Mouse (Mus musculus): ENCODE measurements at regions not wholly inside any gene's neighbourhood (a gene's known extent, or its start where the extent isn't known, plus 50 kb on each side); places are given as distances from the start of the nearest gene placed in this dataset.

DNA sequence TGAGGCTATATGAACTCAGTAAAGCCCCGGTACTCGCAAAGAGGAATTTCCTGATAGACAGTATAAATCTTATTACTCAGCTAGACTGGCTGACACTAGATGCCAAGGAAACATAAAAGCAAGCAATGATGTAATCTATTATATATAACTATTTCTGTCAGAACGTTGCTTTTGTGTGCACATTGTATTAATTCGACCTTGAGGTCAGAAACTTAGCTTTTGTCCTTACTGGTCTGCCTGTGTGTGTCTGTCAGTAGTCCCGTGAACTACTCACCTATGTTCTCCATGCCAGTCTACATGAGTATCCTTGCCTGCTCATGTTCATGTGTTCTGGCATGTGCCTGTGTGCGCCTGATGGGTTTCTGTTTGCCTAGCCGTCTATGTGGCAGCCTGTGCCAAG lies 70.5 kb downstream of the Tmx1 start:
- WGBS, result 79% methylated on average over 7 of the region's 7 CpGs
- Histone ChIP-seq H3K4me3 (ENCODE audit: low read depth, low read length) (no peak overlapping the region), H3K27ac (ENCODE audit: low read depth, low read length) (no peak overlapping the region), H3K36me3 (ENCODE audit: control insufficient read depth, insufficient read depth, low read length) (no peaks in the 10 kb centered on the region), H3K4me2 (ENCODE audit: low read depth, low read length) (no peak overlapping the region), H3K9ac (replicated peaks; ENCODE audit: low read depth, low read length) (no peak overlapping the region), H3K27me3 (ENCODE audit: control insufficient read depth, insufficient read depth, low read length) (no peaks in the 10 kb centered on the region), H3K4me1 (ENCODE audit: control insufficient read depth, insufficient read depth, low read length) (no peaks in the 10 kb centered on the region), H3K9me3 (ENCODE audit: control insufficient read depth, low read length) (no peaks in the 10 kb centered on the region)
- ATAC-seq (ENCODE audit: low read depth), result no peak

DNA sequence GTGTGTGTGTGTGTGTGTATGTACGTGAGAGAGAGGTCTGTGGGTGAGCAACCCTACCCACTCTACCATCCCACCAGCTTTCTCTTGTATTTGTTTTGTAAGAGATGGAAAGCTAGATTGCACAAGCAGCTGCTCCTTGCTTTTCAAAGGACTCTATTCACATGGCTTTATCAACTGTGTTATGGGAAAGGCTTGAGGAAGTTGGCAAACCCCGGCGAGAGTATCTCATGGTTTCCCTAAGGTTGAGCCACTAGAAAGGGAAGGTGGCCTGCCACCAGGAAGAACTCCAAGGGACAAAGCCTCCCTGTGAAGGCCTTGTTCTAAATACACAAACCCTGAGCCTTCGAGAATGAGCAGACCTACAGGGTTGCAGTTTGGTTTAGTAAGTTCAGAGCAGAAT lies 71.8 kb downstream of the Tmx1 start:
- Histone ChIP-seq H3K27me3 (ENCODE audit: control insufficient read depth, insufficient read depth, low read length) (no peaks in the 10 kb centered on the region), H3K4me2 (ENCODE audit: low read depth, low read length) (no peak overlapping the region), H3K4me1 (ENCODE audit: control insufficient read depth, insufficient read depth, low read length) (no peaks in the 10 kb centered on the region), H3K27ac (ENCODE audit: low read depth, low read length) (no peak overlapping the region), H3K9me3 (ENCODE audit: control insufficient read depth, low read length) (no peaks in the 10 kb centered on the region), H3K36me3 (ENCODE audit: control insufficient read depth, insufficient read depth, low read length) (no peaks in the 10 kb centered on the region), H3K9ac (replicated peaks; ENCODE audit: low read depth, low read length) (no peak overlapping the region), H3K4me3 (ENCODE audit: low read depth, low read length) (no peak overlapping the region)
- WGBS, result 77% methylated on average over 4 of the region's 4 CpGs
- ATAC-seq (ENCODE audit: low read depth), result no peak

DNA sequence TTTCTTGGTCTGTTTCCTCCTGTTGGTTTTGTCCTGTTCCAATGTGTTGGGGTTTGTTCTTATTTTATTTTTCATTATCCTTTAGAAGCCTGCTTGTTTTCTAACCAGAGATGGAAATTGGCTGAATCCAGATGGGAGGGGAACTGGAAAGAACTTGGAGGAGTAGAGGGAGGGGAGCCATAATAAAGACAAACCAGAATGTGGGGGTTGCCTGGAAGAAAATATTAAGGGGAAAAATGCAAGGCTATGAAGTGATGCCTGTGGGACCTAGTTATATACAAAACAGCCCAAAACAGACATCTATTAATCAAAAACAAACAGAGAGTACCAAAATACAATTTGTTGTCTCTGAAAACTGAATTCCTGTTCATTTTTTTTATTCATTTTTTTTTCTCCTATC lies 78.8 kb downstream of the Tmx1 start:
- no peak for ATAC-seq (ENCODE audit: low read depth)
- H3K36me3 ChIP-seq (ENCODE audit: control insufficient read depth, insufficient read depth, low read length), result no peaks in the 10 kb centered on the region
- H3K27ac ChIP-seq (ENCODE audit: low read depth, low read length), result no peak overlapping the region
- no peaks in the 10 kb centered on the region for H3K27me3 ChIP-seq (ENCODE audit: control insufficient read depth, insufficient read depth, low read length)
- H3K9me3 ChIP-seq (ENCODE audit: control insufficient read depth, low read length), result no peaks in the 10 kb centered on the region
- no peak overlapping the region for H3K4me3 ChIP-seq (ENCODE audit: low read depth, low read length)
- no peak overlapping the region for H3K4me2 ChIP-seq (ENCODE audit: low read depth, low read length)
- no peak overlapping the region for H3K9ac ChIP-seq (replicated peaks; ENCODE audit: low read depth, low read length)
- H3K4me1 ChIP-seq (ENCODE audit: control insufficient read depth, insufficient read depth, low read length), result no peaks in the 10 kb centered on the region

DNA sequence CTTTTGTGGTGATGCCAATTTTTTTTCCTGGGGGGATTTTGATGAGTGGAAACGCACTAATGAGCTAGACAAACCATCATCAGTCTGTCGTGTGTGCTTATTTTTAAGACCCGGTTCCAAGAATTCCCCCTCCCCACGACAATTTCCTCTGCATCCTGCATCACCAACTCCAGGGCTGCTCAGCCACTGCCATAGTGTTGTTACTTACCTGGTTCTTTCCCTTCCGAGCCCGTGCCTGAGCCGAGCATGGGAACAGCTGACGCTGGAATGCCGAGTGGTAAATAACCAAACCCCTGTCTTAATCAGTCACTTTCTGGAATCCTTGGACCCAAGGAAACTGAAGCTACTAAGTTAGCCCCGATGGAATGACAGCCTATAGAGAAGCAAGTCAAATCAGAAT lies 79.3 kb downstream of the Tmx1 start:
- ATAC-seq (ENCODE audit: low read depth), result no peak
- Histone ChIP-seq H3K4me2 (ENCODE audit: low read depth, low read length) (no peak overlapping the region), H3K4me3 (ENCODE audit: low read depth, low read length) (no peak overlapping the region), H3K36me3 (ENCODE audit: control insufficient read depth, insufficient read depth, low read length) (no peaks in the 10 kb centered on the region), H3K9ac (replicated peaks; ENCODE audit: low read depth, low read length) (no peak overlapping the region), H3K4me1 (ENCODE audit: control insufficient read depth, insufficient read depth, low read length) (no peaks in the 10 kb centered on the region), H3K27ac (ENCODE audit: low read depth, low read length) (no peak overlapping the region), H3K9me3 (ENCODE audit: control insufficient read depth, low read length) (no peaks in the 10 kb centered on the region), H3K27me3 (ENCODE audit: control insufficient read depth, insufficient read depth, low read length) (no peaks in the 10 kb centered on the region)
- 86% methylated on average over 10 of the region's 10 CpGs for WGBS

DNA sequence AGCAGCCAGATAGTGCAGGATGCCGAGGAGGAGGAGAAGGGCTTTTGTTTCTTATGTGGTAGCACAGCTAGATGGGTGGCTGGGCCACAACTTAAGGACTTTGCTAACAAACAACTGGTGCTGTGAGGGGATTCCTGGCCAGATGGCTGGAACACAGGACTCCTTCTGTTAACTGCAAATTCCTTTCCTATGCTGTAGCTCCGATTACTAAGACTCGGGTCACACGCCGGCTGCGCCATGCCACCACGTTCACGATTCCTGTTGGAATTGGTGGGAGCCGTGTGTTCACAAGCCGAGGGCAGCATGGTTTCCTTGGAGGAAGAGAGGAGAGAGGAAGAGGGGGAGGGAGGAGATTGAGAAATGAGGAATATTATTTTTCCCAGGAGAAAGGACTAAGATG lies 79.9 kb downstream of the Tmx1 start:
- H3K9ac ChIP-seq (replicated peaks; ENCODE audit: low read depth, low read length), result no peak overlapping the region
- H3K4me3 ChIP-seq (ENCODE audit: low read depth, low read length), result no peak overlapping the region
- WGBS, result 58% methylated on average over 10 of the region's 10 CpGs
- no peak overlapping the region; the same call in 1 of the 2 replicates for H3K27ac ChIP-seq (ENCODE audit: low read depth, low read length)
- H3K4me1 ChIP-seq (ENCODE audit: control insufficient read depth, insufficient read depth, low read length), result no peaks in the 10 kb centered on the region
- no peaks in the 10 kb centered on the region for H3K36me3 ChIP-seq (ENCODE audit: control insufficient read depth, insufficient read depth, low read length)
- H3K4me2 ChIP-seq (ENCODE audit: low read depth, low read length), result no peak overlapping the region
- no peaks in the 10 kb centered on the region for H3K27me3 ChIP-seq (ENCODE audit: control insufficient read depth, insufficient read depth, low read length)
- no peaks in the 10 kb centered on the region for H3K9me3 ChIP-seq (ENCODE audit: control insufficient read depth, low read length)
- ATAC-seq (ENCODE audit: low read depth), result no peak

DNA sequence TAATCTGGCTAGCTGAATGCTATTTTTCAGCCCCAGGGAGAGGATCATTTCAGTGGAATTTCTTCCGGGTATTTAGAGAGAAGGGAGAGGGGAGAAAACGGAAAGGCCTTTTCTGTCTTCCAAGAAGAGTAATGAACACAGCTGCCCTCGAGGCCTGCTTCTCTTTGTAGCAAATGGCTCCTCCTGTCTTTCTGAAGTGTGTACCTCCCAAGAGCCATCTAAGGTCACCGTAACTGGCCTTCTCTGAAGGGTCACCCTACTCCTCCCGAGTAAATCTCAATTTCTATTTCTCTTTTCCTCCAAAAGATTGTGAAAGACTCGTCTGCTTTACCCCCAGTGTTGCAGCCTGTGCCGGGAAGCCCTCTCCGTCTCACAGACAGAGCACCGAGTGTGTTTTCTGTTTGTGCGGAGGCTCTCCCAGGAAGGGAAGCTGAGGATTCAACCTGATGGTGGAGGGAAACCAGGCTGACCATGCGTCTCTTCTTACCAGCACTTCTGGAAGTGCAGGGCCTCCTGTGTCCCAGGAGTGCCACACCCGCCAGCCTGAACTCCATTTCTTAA lies 80.6 kb downstream of the Tmx1 start:
- H3K9ac ChIP-seq (replicated peaks; ENCODE audit: low read depth, low read length), result no peak overlapping the region
- no peaks in the 10 kb centered on the region for H3K36me3 ChIP-seq (ENCODE audit: control insufficient read depth, insufficient read depth, low read length)
- H3K9me3 ChIP-seq (ENCODE audit: control insufficient read depth, low read length), result no peaks in the 10 kb centered on the region
- no peaks in the 10 kb centered on the region for H3K4me1 ChIP-seq (ENCODE audit: control insufficient read depth, insufficient read depth, low read length)
- H3K27me3 ChIP-seq (ENCODE audit: control insufficient read depth, insufficient read depth, low read length), result no peaks in the 10 kb centered on the region
- no peak overlapping the region for H3K4me3 ChIP-seq (ENCODE audit: low read depth, low read length)
- no peak for ATAC-seq (ENCODE audit: low read depth)
- 67% methylated on average over 12 of the region's 12 CpGs for WGBS
- no peak overlapping the region for H3K4me2 ChIP-seq (ENCODE audit: low read depth, low read length)
- no peak overlapping the region; the same call in 1 of the 2 replicates for H3K27ac ChIP-seq (ENCODE audit: low read depth, low read length)

DNA sequence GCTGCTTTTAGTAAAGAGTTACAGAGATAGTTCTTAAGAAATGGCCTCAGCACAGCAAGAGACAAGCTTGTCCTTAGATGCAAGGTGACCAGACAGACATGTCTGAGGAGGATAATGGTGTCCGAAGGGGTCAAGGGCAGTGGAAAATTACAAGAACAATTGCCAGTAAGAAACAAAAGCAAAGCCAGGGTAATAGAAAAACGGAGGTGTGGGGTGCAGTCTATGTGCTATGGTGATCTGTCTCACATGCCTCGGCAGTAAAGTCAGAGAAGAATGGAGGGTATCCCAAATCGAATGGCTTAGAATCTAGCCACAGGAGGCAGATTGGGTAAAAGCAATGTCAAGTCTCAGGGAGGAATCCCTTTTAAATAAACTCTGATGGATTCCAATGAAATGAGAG lies 86.2 kb downstream of the Tmx1 start:
- H3K9ac ChIP-seq (replicated peaks; ENCODE audit: low read depth, low read length), result no peak overlapping the region
- no peaks in the 10 kb centered on the region for H3K9me3 ChIP-seq (ENCODE audit: control insufficient read depth, low read length)
- H3K27me3 ChIP-seq (ENCODE audit: control insufficient read depth, insufficient read depth, low read length), result no peaks in the 10 kb centered on the region
- 47% methylated on average over 4 of the region's 4 CpGs for WGBS
- no peak for ATAC-seq (ENCODE audit: low read depth)
- no peak overlapping the region for H3K4me3 ChIP-seq (ENCODE audit: low read depth, low read length)
- H3K36me3 ChIP-seq (ENCODE audit: control insufficient read depth, insufficient read depth, low read length), result no peaks in the 10 kb centered on the region
- no peaks in the 10 kb centered on the region; the same call in 1 of the 2 replicates for H3K4me1 ChIP-seq (ENCODE audit: control insufficient read depth, insufficient read depth, low read length)
- no peak overlapping the region for H3K4me2 ChIP-seq (ENCODE audit: low read depth, low read length)
- no peak overlapping the region for H3K27ac ChIP-seq (ENCODE audit: low read depth, low read length)

DNA sequence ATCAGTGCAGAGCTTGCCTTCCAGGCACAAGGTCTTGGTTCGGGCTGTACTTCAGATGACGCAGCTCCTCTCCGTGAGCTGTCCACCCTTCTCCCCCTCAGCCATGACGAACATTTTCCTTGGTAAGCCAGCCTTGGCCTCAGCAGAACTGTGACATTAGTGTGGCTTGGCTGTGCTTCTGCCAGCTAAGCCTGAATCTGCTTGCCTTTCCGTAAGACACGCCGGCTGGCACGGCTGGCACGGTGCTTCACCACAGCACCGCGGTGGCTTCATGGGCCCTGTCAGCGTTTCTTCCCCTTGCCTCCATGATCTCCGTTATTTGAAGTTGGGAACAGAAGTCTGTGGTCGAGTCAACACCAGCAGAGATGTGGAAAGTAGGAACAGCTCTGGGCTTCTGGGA lies 87.0 kb downstream of the Tmx1 start:
- 94% methylated on average over 14 of the region's 14 CpGs for WGBS
- Histone ChIP-seq H3K27me3 (ENCODE audit: control insufficient read depth, insufficient read depth, low read length) (no peaks in the 10 kb centered on the region), H3K4me3 (ENCODE audit: low read depth, low read length) (no peak overlapping the region), H3K9ac (replicated peaks; ENCODE audit: low read depth, low read length) (no peak overlapping the region), H3K9me3 (ENCODE audit: control insufficient read depth, low read length) (no peaks in the 10 kb centered on the region), H3K4me1 (ENCODE audit: control insufficient read depth, insufficient read depth, low read length) (no peaks in the 10 kb centered on the region; the same call in 1 of the 2 replicates), H3K27ac (ENCODE audit: low read depth, low read length) (no peak overlapping the region), H3K4me2 (ENCODE audit: low read depth, low read length) (no peak overlapping the region), H3K36me3 (ENCODE audit: control insufficient read depth, insufficient read depth, low read length) (no peaks in the 10 kb centered on the region)
- ATAC-seq (ENCODE audit: low read depth), result no peak

DNA sequence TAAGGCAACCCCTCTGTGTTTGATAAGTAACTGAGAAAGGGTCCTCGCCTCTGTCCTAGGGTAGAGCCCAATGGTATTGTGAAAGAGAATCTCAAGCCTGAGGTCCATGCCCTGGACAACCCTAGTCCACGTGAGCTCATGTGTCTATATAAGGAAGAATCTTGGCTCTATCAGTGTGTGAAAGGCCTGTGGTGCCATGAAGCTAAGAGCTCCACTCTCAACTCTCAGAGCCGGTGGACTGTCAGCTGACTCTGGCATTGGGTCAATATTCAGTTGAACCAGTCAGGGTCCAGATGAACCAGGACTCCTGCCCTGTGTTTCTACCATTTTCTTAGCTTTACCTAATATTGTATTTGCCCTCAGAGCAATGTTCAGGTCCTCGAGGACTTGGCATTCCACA lies 88.5 kb downstream of the Tmx1 start:
- Histone ChIP-seq H3K27ac (ENCODE audit: low read depth, low read length) (no peak overlapping the region), H3K4me1 (ENCODE audit: control insufficient read depth, insufficient read depth, low read length) (no peaks in the 10 kb centered on the region; the same call in 1 of the 2 replicates), H3K4me2 (ENCODE audit: low read depth, low read length) (no peak overlapping the region), H3K36me3 (ENCODE audit: control insufficient read depth, insufficient read depth, low read length) (no peaks in the 10 kb centered on the region), H3K9me3 (ENCODE audit: control insufficient read depth, low read length) (no peaks in the 10 kb centered on the region), H3K4me3 (ENCODE audit: low read depth, low read length) (no peak overlapping the region), H3K27me3 (ENCODE audit: control insufficient read depth, insufficient read depth, low read length) (no peaks in the 10 kb centered on the region), H3K9ac (replicated peaks; ENCODE audit: low read depth, low read length) (no peak overlapping the region)
- WGBS, result 92% methylated on average over 4 of the region's 4 CpGs
- ATAC-seq (ENCODE audit: low read depth), result no peak

DNA sequence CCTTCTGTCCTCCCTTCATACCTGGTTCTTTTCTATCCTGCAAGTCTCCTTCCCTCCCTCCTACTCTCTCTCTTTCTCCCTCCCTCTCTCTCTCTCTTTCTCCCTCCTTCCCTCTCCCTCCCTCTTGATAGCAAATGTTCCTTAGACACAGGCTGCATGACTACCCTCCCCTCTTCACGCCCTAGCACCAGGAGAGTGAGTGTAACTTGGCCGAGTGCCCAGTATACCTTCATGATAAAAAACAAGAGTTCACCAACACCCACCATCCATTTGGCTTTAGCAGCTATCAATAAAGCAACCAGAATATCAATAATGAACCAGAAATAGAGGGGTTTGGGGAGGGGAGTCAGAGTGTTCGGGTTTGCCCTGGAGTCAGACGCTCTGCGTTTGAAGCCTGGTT lies 90.4 kb downstream of the Tmx1 start:
- H3K27ac ChIP-seq (ENCODE audit: low read depth, low read length), result no peak overlapping the region
- H3K36me3 ChIP-seq (ENCODE audit: control insufficient read depth, insufficient read depth, low read length), result no peaks in the 10 kb centered on the region
- no peaks in the 10 kb centered on the region for H3K27me3 ChIP-seq (ENCODE audit: control insufficient read depth, insufficient read depth, low read length)
- ATAC-seq (ENCODE audit: low read depth), result no peak
- H3K9me3 ChIP-seq (ENCODE audit: control insufficient read depth, low read length), result no peaks in the 10 kb centered on the region
- H3K4me1 ChIP-seq (ENCODE audit: control insufficient read depth, insufficient read depth, low read length), result no peaks in the 10 kb centered on the region; the same call in 1 of the 2 replicates
- no peak overlapping the region for H3K9ac ChIP-seq (replicated peaks; ENCODE audit: low read depth, low read length)
- 50% methylated on average over 5 of the region's 5 CpGs for WGBS
- H3K4me3 ChIP-seq (ENCODE audit: low read depth, low read length), result no peak overlapping the region
- H3K4me2 ChIP-seq (ENCODE audit: low read depth, low read length), result no peak overlapping the region

All from neural tube, embryonic 14.5 days (tissue).